Mouse (Mus musculus) liver, adult (tissue): ENCODE measurements around the gene Plch2.
A peak's percentile ranks its signal among the peaks of the same experiment; 100 is the strongest.

ENCODE experiments used
- GATA4 ChIP-seq: IDR thresholded peaks from 2 replicates; pipeline ENCODE4 v1.6.1; 2014; ENCODE audit warnings: mild to moderate bottlenecking, low read length; ENCODE audit not compliant: insufficient replicate concordance

The Plch2 gene

DNA sequence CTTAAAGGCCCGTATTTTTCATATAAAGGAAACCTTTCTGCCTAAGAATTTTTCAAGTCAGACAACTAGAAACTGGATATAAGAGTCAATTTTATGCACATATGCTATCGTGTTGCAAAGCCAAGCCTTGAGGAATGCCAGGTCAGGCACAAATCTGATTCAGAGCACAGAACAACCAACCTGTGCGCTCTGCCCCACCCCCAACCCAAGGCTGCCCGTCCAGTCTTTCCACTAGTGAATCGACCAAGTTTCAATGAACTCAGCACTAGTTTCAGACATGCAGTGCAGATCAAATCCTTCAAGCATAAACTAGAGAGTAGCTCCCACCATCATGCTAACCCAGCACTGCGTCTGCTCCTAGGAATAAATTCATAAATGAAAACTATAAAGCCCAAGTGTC is 23.1 kb upstream of the Plch2 start:
- no peak for TF ChIP-seq GATA4

- TF ChIP-seq GATA4 = no peak
Observed at GRCm38 (mm10) chr4:155076677-155077076, 20.1 kb upstream of the Plch2 start.

DNA sequence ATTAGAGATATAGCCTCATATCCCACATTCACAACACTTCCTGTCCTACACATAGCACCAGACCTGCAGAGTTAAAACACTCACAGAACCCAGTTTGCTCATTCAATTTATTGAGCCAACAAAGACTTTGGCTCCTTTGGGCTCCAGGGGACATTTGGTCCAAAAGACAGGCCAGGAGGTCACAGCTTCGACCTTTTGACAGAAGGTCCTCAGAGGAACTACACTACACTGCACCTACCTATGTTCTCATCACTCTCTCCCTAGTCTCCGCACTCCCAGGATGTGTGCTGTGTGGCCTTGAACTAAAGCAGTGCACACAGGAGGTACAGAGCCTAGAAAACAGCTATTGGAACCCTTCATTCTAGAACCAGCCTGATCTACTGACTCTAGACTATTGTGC is 19.2 kb upstream of the Plch2 start:
- TF ChIP-seq GATA4 = no peak

DNA sequence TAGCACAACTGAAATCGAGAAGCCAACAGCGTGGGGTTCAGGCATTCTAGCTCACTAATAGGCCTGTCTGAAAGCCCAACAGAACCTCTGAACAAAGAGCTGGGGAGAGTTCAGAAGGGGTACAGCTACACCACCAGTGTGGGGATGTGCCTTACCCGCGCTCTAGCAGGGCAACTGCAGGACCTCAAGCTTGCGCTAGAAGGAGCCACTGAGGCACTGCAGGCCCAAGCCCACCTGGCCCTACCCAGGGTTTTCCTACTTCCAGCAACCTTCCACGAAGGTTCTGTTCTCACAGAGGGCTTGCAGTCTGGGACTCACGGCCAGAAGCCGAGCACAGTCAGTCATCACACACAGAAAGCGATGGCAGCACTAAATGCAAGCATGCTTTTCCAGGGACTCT is 18.6 kb upstream of the Plch2 start:
- no peak for TF ChIP-seq GATA4

GRCm38 (mm10) chr4:155074418-155074817 is 17.8 kb upstream of the Plch2 start:
- no peak for TF ChIP-seq GATA4

- TF ChIP-seq GATA4 = no peak
Observed at GRCm38 (mm10) chr4:155070921-155071320, 14.3 kb upstream of the Plch2 start.

- TF ChIP-seq GATA4 = no peak
Observed at GRCm38 (mm10) chr4:155070199-155070598, 13.6 kb upstream of the Plch2 start.

- TF ChIP-seq GATA4 = no peak
Observed at GRCm38 (mm10) chr4:155069191-155069590, 12.6 kb upstream of the Plch2 start.

DNA sequence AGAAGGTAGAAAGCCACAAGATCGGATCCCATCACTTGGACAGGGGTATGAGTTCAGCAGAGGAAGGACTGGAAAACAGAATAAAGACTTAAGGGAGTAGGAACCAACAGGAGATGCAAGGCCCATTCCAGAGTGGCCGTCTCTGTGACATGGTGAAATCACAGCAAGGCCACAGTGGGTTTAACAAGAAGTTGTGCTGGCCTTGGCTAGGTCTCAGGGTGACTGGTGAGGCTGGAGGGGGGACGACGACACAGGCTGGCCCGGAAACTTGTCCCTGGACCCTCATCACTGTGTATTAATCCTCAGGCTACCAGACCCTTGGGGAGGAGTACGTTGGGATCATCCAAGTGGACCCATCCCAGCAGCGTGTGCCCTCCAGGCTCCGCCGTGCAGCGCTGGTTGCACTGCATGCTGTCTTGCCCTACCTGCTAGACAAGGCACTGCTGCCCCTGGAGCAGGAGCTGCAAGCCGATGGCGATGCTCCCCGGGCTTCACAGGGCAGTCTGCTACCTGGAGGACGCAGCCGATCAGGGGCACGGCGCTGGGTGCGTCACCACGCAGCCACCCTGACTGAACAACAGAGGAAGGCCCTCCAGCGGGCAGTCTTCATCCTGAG is 11.9 kb upstream of the Plch2 start:
- TF ChIP-seq GATA4 = no peak

GRCm38 (mm10) chr4:155066834-155067522 is 10.4 kb upstream of the Plch2 start, which contains the start of gene Pex10:
Pex10 (plus strand) TSS chr4:155067016.
- peak; percentile 57; the same call in 1 of the 2 replicates for TF ChIP-seq GATA4

- TF ChIP-seq GATA4 = no peak
Observed at GRCm38 (mm10) chr4:155065970-155066833, 9.6 kb upstream of the Plch2 start.

- no peak for TF ChIP-seq GATA4
Observed at GRCm38 (mm10) chr4:155064474-155064873, 7.9 kb upstream of the Plch2 start.

GRCm38 (mm10) chr4:155063895-155064294 is 7.3 kb upstream of the Plch2 start:
- no peak for TF ChIP-seq GATA4

DNA sequence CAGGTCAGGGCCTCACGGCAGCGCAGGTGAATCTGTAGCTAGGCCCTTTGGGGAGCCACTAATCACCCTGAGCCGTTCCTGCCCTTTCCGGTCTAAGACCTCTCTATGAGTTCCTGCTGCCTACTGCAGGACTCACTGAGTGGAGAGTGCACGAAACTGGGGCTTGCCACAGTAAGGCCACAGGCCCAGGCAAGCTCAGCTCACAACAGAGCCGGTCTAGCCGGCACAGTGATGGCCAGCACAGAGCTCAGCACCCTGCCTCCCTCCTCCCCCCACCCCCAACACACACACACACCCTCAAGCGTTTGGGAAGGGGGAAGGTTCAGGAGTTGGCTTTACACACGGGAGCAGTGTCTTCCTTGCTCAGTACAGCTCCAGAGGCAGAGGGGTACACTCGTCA is 1.7 kb upstream of the Plch2 start:
- no peak for TF ChIP-seq GATA4

- no peak for TF ChIP-seq GATA4
Observed at GRCm38 (mm10) chr4:155050116-155050515, 6.5 kb downstream of the Plch2 start.

GRCm38 (mm10) chr4:155046636-155047035 is 9.9 kb downstream of the Plch2 start:
- TF ChIP-seq GATA4 = no peak
